9 mouse cellular contexts compared by ENCODE assay signal in genomic region chr12:69634761-69635160, GRCm38 (mm10). TPM values are rescaled to one million over a fixed set of nuclear protein-coding genes. Genes with fewer than 3 reads are reported as not detected.
DNase-seq lines count a peak whose midpoint lies in the region; ATAC-seq and TF ChIP-seq lines count a peak whose summit lies in the region.
"Had no signal": no experiment of that assay in that cellular context is flagged by ENCODE, and none has a peak within 500 bp of the region (broad histone marks: within the 10 kb centered on the region; RNA-seq: fewer than 3 reads in every experiment).

No protein-coding gene starts in this region.

- H3K27ac ChIP-seq in midbrain, postnatal 0 days (ENCODE audit: low read depth, low read length) = no peak overlapping the region
- no peak overlapping the region for H3K27ac ChIP-seq in midbrain, embryonic 10.5 days (replicated peaks)
- no peak overlapping the region for H3K27ac ChIP-seq in forebrain, embryonic 11.5 days (ENCODE audit: low read depth, low read length)
- H3K27ac ChIP-seq: midbrain, embryonic 12.5 days had no signal

- H3K9me3 ChIP-seq in midbrain, postnatal 0 days (ENCODE audit: low read length) = no peaks in the 10 kb centered on the region
- H3K9me3 ChIP-seq in midbrain, embryonic 10.5 days (replicated peaks) = no peaks in the 10 kb centered on the region
- H3K9me3 ChIP-seq in forebrain, embryonic 11.5 days (ENCODE audit: control insufficient read depth, low read length) = no peaks in the 10 kb centered on the region
- H3K9me3 ChIP-seq: midbrain, embryonic 12.5 days had no signal

- 88% methylated on average over 3 of the region's 3 CpGs for WGBS in midbrain, postnatal 0 days
- WGBS in midbrain, embryonic 10.5 days = 93% methylated on average over 3 of the region's 3 CpGs
- 90% methylated on average over 3 of the region's 3 CpGs for WGBS in forebrain, embryonic 11.5 days

- no peak overlapping the region for H3K9ac ChIP-seq in midbrain, postnatal 0 days (replicated peaks; ENCODE audit: low read length, poor library complexity, severe bottlenecking)
- H3K9ac ChIP-seq in forebrain, embryonic 11.5 days (ENCODE audit: low read length) = no peak overlapping the region
- H3K9ac ChIP-seq: midbrain, embryonic 12.5 days had no signal

- no peak overlapping the region for H3K4me2 ChIP-seq in midbrain, postnatal 0 days (ENCODE audit: low read depth, low read length, poor library complexity, severe bottlenecking)
- H3K4me2 ChIP-seq in forebrain, embryonic 11.5 days (ENCODE audit: low read depth, low read length, severe bottlenecking) = no peak overlapping the region
- H3K4me2 ChIP-seq: midbrain, embryonic 12.5 days had no signal

- H3K36me3 ChIP-seq in midbrain, postnatal 0 days (ENCODE audit: insufficient read depth, low read length) = peaks cover 7% of the 10 kb centered on the region; the same call in 1 of the 2 replicates
- H3K36me3 ChIP-seq in midbrain, embryonic 10.5 days = peaks cover 38% of the 10 kb centered on the region
- H3K36me3 ChIP-seq in forebrain, embryonic 11.5 days (ENCODE audit: control insufficient read depth, insufficient read depth, low read length) = no peaks in the 10 kb centered on the region; the same call in 1 of the 2 replicates

- no peaks in the 10 kb centered on the region for H3K27me3 ChIP-seq in midbrain, postnatal 0 days (ENCODE audit: insufficient read depth, low read length)
- H3K27me3 ChIP-seq in midbrain, embryonic 10.5 days (ENCODE audit: low read depth, poor library complexity, severe bottlenecking) = no peaks in the 10 kb centered on the region
- H3K27me3 ChIP-seq in forebrain, embryonic 11.5 days (ENCODE audit: control insufficient read depth, insufficient read depth, low read length) = no peaks in the 10 kb centered on the region
- H3K27me3 ChIP-seq: midbrain, embryonic 12.5 days had no signal

- H3K4me3 ChIP-seq in midbrain, postnatal 0 days (ENCODE audit: low read depth, low read length) = no peak overlapping the region
- no peak overlapping the region for H3K4me3 ChIP-seq in midbrain, embryonic 10.5 days
- H3K4me3 ChIP-seq in forebrain, embryonic 11.5 days (ENCODE audit: low read depth, low read length) = no peak overlapping the region
- H3K4me3 ChIP-seq: midbrain, embryonic 12.5 days had no signal

- peak; percentile 54 for TF ChIP-seq CTCF in midbrain, postnatal 0 days (IDR thresholded peaks at IDR 0.05)

- peak; percentile 46 to 51 for DNase-seq in cerebellum, postnatal 14 days
- peak; percentile 21 for DNase-seq in midbrain, postnatal 0 days (ENCODE audit: low spot score)
- no peak for DNase-seq in midbrain, embryonic 10.5 days (ENCODE audit: low spot score)
- DNase-seq in lung, postnatal 10 days = peak; percentile 38
- DNase-seq in thymus, postnatal 36 days = peak; percentile 54 to 57
- DNase-seq in forebrain, embryonic 11.5 days (ENCODE audit: low spot score) = no peak
- no peak for DNase-seq in ovary, postnatal 36 days (ENCODE audit: low spot score)

- H3K4me1 ChIP-seq in midbrain, postnatal 0 days (ENCODE audit: insufficient read depth, low read length) = no peaks in the 10 kb centered on the region
- H3K4me1 ChIP-seq in midbrain, embryonic 10.5 days = no peaks in the 10 kb centered on the region
- H3K4me1 ChIP-seq in forebrain, embryonic 11.5 days (replicated peaks; ENCODE audit: control insufficient read depth, insufficient read depth, low read length) = no peaks in the 10 kb centered on the region
- H3K4me1 ChIP-seq: midbrain, embryonic 12.5 days had no signal

- ATAC-seq in cerebellum, adult (ENCODE audit: insufficient number of reproducible peaks, low FRiP score, low TSS enrichment) = no peak
- ATAC-seq in midbrain, postnatal 0 days (ENCODE audit: low FRiP score) = no peak
- no peak for ATAC-seq in forebrain, embryonic 11.5 days (replicated peaks; ENCODE audit: low FRiP score)

RNA-seq across cellular contexts. Expression of gene Sos2, which starts 46.9 kb away (rescaled TPM):
- total RNA-seq in midbrain, postnatal 0 days (2014; rRNA removed) = 32.3 and 33.6 TPM in 2 replicates
- polyA plus RNA-seq in midbrain, postnatal 0 days (2015; fragmentation: Nextera tagmentation; extraction: Ambion mirVana) = 6.3 and 7.7 TPM in 2 replicates
- polyA plus RNA-seq in midbrain, embryonic 10.5 days (2016; fragmentation: Nextera tagmentation; extraction: Ambion mirVana) = 7.8 and 10.4 TPM in 2 replicates
- polyA plus RNA-seq in forebrain, embryonic 11.5 days (2014; fragmentation: Nextera tagmentation; extraction: Ambion mirVana) = 13.1 and 13.3 TPM in 2 replicates

RNA-seq across cellular contexts. Expression of gene Vcpkmt, which starts 51.9 kb away (rescaled TPM):
- 7.5 and 9.4 TPM in 2 replicates for total RNA-seq in midbrain, postnatal 0 days (2014; rRNA removed)
- polyA plus RNA-seq in midbrain, postnatal 0 days (2015; fragmentation: Nextera tagmentation; extraction: Ambion mirVana) = 32.2 and 32.5 TPM in 2 replicates
- polyA plus RNA-seq in midbrain, embryonic 10.5 days (2016; fragmentation: Nextera tagmentation; extraction: Ambion mirVana) = 20.1 and 21.4 TPM in 2 replicates
- 25.6 and 26.1 TPM in 2 replicates for polyA plus RNA-seq in forebrain, embryonic 11.5 days (2014; fragmentation: Nextera tagmentation; extraction: Ambion mirVana)

Comparison
In these comparisons a context has a peak if more than half of its experiments do, and no peak if none do; other contexts are left out.
1. DNase-seq: peak in cerebellum, postnatal 14 days (2 of 2), midbrain, postnatal 0 days (single experiment), lung, postnatal 10 days (single experiment) and thymus, postnatal 36 days (2 of 2); none in midbrain, embryonic 10.5 days (single experiment), forebrain, embryonic 11.5 days (single experiment) and ovary, postnatal 36 days (single experiment).